Mouse (Mus musculus) brown adipose tissue, adult 24 weeks (tissue): ENCODE results near the gene Specc1. TPM values are rescaled to one million over a fixed set of nuclear protein-coding genes. Genes with fewer than 3 reads are reported as not detected.

Experiments
- H3K27ac ChIP-seq: fragments of 200-500 bp; replicated peaks from 2 replicates; pipeline ENCODE4 v1.5.1; 2012; ENCODE audit warnings: low read depth, mild to moderate bottlenecking, low read length
- H3K4me1 ChIP-seq: fragments of 200-500 bp; 2 replicates; pipeline ENCODE4 v1.6.1; 2012; ENCODE audit warnings: low read length, mixed read lengths; ENCODE audit not compliant: control insufficient read depth, insufficient read depth, insufficient read length
- H3K4me3 ChIP-seq: fragments of 200-500 bp; 2 replicates; pipeline ENCODE4 v1.5.1; 2012; ENCODE audit warnings: low read depth, mild to moderate bottlenecking, low read length, moderate library complexity; ENCODE audit not compliant: insufficient read depth
- polyA plus RNA-seq: library from polyadenylated mRNA; stranded (reverse); fragments of >200 nt; gene quantifications from 2 replicates; pipeline ENCODE4 v1.2.4, GENCODE M21; 2012; ENCODE audit not compliant: missing spikeins, insufficient read depth, insufficient read length

The Specc1 gene
- polyA plus RNA-seq, 1 experiment: 2.5 TPM

DNA sequence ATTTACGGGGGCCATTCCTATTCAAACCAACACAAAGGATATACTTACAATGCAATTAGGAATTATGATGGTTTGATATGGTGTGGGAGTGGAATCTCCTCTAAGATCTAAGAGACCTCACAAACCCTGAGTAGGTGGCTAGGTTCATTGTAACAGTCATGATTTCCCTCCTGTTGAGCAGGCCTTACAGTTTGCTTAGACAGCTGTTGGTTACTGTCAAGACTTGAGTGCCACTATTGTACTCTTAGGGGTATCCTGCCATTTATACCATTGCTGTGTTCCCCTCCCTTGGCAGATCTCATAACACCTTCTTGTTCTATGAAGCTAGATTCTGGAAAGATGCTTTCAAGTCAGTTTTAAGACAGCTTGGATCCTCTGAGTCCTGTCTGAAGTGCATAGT, 78.7 kb downstream of the Specc1 start:
- Histone ChIP-seq H3K4me1 (no peaks in the 10 kb centered on the region), H3K27ac (no peak overlapping the region), H3K4me3 (no peak overlapping the region)

DNA sequence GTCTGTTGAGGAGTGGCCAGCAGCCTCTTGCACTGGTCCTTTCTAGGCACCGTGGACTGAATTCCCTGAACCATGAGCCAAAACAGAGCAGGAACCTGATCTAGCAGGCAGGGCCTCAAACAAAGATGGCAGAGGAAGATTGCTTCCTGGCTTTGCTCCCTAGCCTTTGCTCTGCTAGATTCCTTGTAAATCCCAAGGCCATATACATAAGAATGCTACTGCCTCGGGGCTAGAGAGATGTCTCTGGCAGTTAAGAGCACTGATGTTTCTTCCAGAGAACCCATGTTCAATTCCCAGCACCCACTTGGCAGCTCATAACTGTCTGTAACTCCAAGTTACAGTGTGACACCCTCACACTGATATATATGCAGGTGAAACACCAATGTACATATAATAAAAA, 83.6 kb downstream of the Specc1 start:
- no peaks in the 10 kb centered on the region for H3K4me1 ChIP-seq
- H3K4me3 ChIP-seq: no peak overlapping the region
- H3K27ac ChIP-seq: no peak overlapping the region

DNA sequence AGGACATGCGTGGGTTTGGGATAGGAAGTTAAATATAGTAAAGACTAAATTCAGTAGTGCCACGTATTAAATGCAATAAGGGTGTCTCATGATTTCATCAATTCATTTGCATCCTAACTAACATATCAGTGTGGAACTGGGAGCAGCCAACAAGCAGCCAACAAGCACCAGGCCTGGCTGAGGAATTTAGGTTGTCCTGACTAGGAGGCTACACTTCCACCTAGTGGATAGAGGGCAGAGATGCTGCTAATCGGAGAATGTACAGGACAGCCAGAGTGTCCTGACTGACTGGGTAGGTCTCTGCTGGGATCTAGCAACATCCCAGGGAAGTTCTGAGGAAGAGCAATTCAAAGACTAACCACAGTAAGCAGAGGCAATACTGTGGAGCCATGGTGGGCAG, 88.1 kb downstream of the Specc1 start:
- H3K27ac ChIP-seq: no peak overlapping the region
- H3K4me3 ChIP-seq: no peak overlapping the region
- no peaks in the 10 kb centered on the region for H3K4me1 ChIP-seq

- H3K4me1 ChIP-seq: no peaks in the 10 kb centered on the region
- H3K4me3 ChIP-seq: no peak overlapping the region
Measured at GRCm38 (mm10) chr11:62045964-62046363, 89.4 kb downstream of the Specc1 start.

GRCm38 (mm10) chr11:62047817-62048640, 91.5 kb downstream of the Specc1 start:
- Histone ChIP-seq H3K4me1 (no peaks in the 10 kb centered on the region), H3K4me3 (no peak overlapping the region), H3K27ac (no peak overlapping the region)

More at GRCm38 (mm10) chr11:62045964-62046363, 89.4 kb downstream of the Specc1 start:
- H3K27ac ChIP-seq: no peak overlapping the region

DNA sequence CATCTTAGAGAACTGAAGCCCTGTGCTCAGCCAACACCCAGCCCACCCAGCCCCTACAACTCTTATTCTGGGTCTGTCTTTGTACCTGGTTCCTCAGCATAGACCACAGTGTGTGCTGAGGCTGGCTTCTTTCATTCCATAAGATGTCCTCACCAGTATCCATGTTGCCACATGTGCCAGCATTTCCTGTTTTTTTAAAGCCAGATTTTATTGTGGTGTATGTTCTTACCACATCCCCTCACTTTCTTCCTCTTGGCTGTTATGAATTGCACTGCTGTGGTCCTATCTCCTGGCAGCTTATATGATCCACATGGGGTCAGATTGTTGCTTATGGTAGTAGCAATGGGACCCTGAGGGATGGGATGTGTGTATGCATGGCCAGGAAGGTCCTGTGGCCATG, 92.6 kb downstream of the Specc1 start:
- no peak overlapping the region for H3K4me3 ChIP-seq
- H3K4me1 ChIP-seq: no peaks in the 10 kb centered on the region
- H3K27ac ChIP-seq: no peak overlapping the region

- Histone ChIP-seq H3K4me1 (no peaks in the 10 kb centered on the region), H3K4me3 (no peak overlapping the region), H3K27ac (no peak overlapping the region)
Measured at GRCm38 (mm10) chr11:62050356-62051330, 94.1 kb downstream of the Specc1 start.

DNA sequence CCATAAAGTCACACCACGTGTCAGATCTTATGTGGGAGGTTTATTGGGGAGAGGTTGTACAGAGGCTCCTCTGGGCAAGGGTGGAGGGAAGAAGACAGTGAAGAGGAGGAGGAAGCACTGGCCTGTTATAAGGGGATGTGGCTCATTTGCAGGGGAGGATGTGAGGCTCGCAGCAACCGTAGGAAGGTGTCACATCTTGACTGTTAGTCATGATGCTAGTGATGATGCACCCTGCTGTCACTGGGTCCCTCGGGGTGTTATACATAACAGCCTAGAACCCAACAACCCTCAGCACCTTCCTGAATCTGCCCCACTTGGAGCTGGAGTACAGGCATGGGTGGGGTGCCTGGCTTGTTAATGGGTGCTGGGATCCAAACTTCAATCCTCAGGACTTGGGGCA, 94.9 kb downstream of the Specc1 start:
- Histone ChIP-seq H3K27ac (no peak overlapping the region), H3K4me1 (no peaks in the 10 kb centered on the region), H3K4me3 (no peak overlapping the region)

GRCm38 (mm10) chr11:62053928-62054327, 97.4 kb downstream of the Specc1 start:
- no peak overlapping the region for H3K4me3 ChIP-seq
- H3K4me1 ChIP-seq: no peaks in the 10 kb centered on the region
- no peak overlapping the region for H3K27ac ChIP-seq

DNA sequence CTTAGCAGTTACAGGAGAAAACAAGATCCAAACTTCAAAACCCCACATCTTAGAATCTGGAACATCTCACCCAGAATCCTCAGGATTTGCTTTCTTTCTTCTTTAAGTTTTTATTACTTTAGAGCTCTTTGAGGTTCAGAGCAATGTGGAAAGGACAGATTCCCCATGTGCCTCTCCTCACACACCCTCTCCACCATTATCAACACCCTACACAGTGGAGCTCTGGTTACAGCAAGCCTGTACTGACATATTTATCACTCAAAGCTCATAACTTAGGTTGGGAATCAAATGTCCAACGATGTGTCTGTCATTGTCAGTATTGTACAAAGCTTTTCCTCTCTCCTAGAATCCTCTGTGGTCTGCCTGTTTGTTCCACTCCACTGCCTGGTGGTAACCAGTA, 108.0 kb downstream of the Specc1 start:
- Histone ChIP-seq H3K4me1 (no peaks in the 10 kb centered on the region), H3K27ac (no peak overlapping the region), H3K4me3 (no peak overlapping the region)

GRCm38 (mm10) chr11:62065655-62066054, 109.1 kb downstream of the Specc1 start:
- H3K4me1 ChIP-seq: no peaks in the 10 kb centered on the region
- H3K4me3 ChIP-seq: no peak overlapping the region
- H3K27ac ChIP-seq: no peak overlapping the region

GRCm38 (mm10) chr11:62069554-62069953, 113.0 kb downstream of the Specc1 start:
- no peak overlapping the region for H3K27ac ChIP-seq
- H3K4me3 ChIP-seq: no peak overlapping the region
- no peaks in the 10 kb centered on the region for H3K4me1 ChIP-seq

GRCm38 (mm10) chr11:62070206-62070605, 113.6 kb downstream of the Specc1 start:
- no peak overlapping the region for H3K4me3 ChIP-seq
- no peak overlapping the region for H3K27ac ChIP-seq
- no peaks in the 10 kb centered on the region for H3K4me1 ChIP-seq

GRCm38 (mm10) chr11:62072406-62072805, 115.8 kb downstream of the Specc1 start:
- no peaks in the 10 kb centered on the region for H3K4me1 ChIP-seq

GRCm38 (mm10) chr11:62073575-62074140, 117.1 kb downstream of the Specc1 start:
- Histone ChIP-seq H3K27ac (no peak overlapping the region), H3K4me1 (no peaks in the 10 kb centered on the region), H3K4me3 (no peak overlapping the region)

More at GRCm38 (mm10) chr11:62072406-62072805, 115.8 kb downstream of the Specc1 start:
- Histone ChIP-seq H3K27ac (no peak overlapping the region), H3K4me3 (no peak overlapping the region)
